Mouse (Mus musculus) cerebellum, postnatal 36 days (tissue): ENCODE measurements around the gene Cybrd1.

Source experiments
- DNase-seq, 2 experiments: peaks; one replicate each; pipeline ENCODE4 v3.0.0; 2021 to 2022; ENCODE audit warnings: mixed read lengths in 2 of 2

Cybrd1 gene

DNA sequence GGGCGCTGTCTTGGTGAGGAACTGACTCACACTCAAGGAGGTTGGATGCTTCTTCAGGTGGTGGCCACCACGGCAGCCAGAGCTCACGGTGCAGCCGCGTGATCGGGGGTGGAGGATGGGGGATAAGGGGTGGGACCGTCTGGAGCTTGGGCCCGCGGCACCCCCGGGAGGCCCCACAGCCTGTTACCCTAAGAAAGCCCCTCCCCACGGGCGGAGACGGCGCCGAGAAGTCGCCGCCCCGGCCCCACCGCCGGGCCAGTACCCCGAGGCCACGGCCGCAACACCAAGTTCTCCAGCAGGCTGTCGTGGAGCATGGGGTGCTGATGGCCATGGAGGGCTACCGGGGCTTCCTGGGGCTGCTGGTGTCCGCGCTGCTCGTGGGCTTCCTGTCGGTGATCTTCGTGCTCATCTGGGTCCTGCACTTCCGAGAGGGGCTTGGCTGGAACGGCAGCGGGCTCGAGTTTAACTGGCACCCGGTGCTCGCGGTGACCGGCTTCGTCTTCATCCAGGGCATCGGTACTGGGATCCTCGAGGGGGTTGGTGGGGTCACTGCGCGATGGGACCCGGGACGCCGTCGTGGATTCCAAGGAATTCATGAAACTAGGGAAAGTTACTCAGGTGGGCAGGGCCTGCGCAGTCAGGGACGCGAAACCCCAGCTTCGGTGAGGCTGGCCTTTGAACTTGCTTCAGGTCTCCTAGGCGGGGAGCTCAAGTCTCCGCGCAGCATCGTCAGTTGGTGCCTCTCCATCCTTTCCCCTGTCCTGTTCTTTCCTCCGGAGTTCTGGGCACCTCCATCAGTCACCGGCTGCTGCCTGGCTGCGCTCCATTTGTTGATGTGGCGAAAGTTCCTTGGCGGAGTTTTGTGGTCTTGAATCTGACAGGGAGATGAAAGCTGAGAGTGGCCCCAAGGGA, at the start of gene Cybrd1:
Gene Cybrd1 (plus strand): TSS at position 127 of the 912 bp plus-strand sequence.
- DNase-seq, result no peak

DNA sequence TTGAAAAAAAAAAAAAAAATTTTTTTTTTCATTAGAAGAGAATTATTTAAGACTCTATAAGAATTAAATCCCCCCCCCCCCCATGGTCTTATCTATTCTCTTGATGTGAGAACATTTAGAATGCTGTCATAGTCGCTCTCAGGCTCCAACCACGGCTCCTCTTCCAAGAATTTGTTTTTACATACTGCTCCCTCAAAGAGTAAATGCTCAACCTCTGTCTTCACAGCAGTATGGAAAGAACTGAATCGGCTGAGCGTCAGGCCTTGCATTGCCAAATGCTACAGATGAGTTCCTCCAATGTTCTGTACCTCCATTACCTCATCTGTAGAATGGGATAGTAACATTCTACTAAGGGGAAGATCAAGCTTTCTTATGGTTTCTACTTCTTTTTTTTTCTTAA, 46.1 kb upstream of the Cybrd1 start:
- no peak for DNase-seq

DNA sequence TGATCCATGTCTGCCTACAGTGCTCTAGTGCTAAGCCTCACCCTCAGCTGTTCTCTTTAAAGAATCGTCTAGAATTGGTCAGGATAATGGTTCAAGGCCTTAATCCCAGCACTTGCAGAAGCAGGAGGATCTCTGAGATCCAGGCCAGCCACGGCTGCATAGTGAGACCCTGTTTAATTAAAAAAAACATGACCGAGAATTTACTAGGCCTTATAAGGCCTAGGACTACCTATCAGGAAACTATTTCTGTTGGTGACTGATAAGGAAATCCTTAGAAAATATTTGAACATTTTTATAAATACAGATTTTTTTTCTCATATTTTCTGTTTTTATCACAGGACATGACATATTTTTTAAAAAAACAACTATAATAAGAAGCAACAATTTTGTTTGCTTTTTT, 44.4 kb upstream of the Cybrd1 start:
- DNase-seq, result no peak

DNA sequence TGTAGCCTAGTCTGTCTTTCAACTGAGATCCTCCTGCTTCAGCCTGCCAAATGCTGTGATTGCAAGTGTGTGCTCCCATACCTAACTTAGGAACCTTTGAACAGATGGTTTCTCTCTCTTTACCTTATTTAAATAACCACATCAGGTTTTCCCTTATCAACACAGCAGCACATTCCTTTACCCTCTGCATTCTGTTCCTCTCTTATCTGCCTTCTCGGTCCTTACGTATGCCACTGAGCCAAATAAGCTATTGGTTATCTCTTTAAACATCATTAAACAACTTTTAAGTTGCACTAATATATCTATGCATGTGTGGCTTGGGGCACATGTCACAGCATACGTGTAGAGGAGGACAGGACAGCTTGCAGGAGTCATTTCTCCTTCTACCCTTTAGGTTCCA, 43.9 kb upstream of the Cybrd1 start:
- no peak for DNase-seq

DNA sequence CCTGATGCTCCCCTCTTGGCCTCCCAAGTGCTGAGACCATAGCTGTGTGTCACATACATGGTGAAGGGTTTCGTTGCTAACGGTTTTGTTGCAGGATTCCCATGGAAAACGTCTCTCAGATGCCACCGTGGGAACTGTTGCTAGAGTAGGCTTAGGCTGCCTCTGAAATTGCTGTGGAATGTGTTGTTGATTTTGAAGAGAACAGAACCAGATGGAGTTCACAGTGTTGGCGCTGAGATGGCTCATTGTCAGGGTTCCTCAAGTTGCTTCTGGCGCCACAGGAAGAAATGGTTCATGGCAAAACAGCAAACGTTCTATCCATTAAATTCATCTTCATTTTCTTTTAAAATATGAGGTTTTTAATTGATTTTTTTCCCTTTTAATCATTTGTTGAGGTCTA, 35.3 kb upstream of the Cybrd1 start:
- DNase-seq, result no peak

DNA sequence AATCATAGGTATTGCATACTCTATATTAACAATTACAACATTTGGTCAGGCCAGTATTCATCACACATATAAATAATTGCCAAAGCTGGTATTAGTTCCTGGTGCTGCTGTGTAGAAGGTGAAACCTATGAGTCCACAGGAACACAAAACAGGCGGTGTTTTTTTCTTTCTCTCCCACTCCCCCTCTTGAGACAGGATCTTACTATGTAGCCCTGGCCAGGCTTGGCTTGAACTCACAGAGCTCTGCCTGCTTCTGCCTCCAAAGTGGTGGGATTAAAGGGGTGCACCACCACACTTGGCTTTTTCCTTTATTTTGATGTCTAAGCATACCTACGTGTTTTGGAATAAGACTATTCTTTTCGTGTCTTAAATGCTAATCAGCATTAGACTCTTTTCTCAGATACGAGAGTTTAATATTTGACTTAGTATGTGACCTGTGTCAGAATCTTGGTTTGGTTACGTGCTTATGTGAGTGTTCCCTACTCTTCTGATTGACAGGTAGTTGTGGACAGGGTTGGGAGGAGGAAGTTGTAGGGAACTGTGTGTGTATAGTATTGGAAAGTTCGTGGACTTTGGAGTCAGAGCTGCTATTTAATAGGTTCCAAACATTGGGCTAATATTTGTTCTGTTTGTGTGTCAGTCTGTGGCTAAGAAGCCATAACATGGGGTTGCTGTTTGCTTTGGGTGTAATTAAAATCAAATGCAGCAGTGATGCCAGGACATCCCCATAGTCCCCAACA, 34.1 kb upstream of the Cybrd1 start:
- no peak for DNase-seq

DNA sequence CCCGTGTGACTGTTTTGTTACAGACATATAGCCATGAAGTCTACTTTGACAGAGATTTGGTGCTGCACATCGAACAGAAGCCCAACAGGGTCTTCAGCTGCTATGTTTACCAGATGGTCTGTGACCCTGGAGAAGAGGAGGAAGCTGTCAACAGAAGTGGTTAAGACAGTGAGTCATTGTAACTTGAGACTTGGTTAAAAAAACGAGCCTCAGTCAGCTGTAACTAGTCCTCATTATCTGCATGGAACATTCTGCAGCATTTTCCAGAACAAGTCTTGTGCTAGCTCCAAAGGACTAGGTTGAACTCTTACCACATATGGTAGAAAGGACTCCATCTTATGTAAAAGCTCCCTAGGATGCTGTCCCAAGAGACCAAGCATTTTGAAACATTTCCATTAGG, 28.0 kb upstream of the Cybrd1 start:
- DNase-seq, result no peak

DNA sequence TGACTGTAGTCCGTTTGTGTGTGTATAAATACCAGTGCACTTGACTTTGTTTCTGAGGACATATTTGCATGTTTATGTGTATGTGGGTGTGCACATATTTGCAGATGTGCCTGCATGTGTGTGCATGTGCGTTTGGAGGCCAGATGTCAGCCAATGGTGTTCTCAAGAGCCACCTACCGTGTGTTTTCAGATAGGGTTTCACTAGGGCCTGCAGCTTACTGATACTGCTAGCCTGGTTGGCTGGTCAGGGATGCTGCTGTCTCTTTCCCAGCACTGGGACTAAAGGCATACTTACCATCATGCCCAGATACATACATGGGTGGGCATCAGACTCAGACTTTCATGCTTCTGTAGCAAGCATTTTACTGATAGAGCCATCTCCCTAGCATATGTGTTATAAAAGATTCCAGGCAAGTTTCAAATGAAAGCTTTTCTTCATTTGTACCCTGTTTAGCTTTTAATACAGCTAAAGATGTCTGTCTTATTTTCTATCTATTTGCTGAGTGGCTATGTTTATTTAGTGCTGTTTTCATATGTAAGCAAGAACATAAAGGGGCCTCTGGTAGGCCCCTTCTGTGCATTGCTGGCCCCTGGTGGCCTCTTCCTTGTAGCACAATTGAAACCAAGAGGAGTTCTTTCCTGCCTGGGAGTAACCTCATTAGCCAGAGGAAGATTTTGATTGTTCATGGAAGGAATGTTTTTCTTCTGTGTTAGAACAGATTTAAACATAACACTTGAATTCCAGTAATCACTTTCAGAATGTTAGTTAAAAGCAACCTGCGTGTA, 26.9 kb upstream of the Cybrd1 start:
- no peak for DNase-seq

DNA sequence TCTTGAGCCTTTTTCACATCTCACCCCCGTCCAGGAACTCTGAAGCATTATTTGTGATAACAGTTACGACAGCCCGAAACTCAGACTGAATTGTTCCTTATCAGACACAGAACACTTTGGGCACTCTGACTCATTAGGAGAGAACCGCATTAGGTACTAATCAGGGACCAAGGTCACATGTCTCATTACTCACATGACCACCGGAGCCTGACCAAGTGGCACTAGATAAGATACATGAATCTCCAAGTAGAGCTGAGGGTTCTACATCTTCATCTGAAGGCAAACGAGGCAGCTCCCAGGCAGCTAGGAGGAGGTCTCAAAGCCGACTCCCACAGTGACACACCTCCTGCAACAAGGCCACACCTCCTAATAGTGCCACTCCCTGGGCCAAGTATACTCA, 21.6 kb upstream of the Cybrd1 start:
- DNase-seq, result no peak

DNA sequence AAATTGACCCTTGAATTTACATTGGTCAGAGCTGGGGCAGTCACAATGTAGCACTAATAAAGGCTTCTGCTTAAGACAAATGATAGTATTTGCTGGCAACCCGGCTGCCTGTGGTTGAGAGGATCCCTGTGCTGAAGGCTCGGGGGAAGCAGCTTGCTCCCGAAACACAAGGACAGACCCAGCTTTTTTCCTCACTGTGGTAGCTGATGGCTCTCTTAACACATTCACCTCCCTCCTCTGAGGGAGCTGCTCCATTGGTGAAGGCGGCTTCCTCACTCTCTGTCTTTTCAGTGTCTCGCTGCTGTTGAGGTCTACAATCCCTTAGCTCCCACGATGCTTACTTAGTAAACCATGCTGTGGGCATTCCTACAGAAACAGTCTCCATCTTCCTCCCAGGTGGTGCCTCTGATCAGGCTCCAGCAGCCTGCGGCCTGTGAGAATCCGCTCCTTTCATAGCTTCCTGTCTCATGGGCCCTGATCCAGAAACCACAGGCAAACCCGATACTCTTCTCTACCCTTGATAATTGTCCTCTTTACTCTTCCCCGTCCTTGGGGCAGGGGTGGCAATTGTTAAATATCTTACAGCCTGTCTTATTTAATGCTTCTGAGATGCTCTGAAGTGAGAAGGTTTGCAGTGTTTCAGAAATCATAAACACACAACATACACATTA, 15.0 kb upstream of the Cybrd1 start:
- no peak for DNase-seq

DNA sequence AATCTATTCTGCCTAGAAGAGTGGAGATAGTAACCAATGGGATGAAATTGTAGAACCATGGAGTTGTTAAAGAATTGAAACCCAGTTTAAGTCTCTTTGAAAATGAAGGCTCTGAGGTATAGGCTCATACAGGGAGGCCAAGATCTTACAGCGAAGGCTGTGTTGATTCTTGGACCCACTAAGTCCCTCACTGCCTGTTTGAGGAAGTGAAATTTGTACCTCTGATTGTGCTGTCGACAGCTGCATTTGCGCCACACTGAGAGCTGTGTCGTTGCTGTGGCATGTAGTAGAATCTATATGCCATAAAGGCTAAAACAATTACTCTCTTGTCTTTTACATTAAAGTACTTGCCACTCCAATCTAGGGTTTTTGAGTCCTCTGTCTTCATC, 14.4 kb upstream of the Cybrd1 start:
- no peak for DNase-seq

DNA sequence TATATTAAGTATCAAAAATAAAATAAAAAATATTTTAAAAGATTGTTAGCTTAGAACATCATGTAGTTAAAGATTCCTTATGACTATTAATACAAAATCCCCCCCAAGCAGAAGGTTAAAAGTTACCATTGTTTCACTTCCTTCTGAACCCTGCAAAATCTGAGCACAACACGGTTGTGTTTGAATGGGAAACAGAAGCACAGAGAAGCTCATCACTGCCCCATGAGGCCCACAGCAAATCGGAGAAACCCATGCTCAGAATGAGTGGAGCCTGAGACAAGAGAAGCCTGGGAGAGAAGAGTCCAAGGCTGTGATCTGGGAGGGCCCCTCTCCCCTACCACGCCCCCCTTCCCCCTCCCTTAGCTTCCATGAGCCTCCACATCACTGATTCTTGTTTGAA, 13.0 kb upstream of the Cybrd1 start:
- no peak for DNase-seq

DNA sequence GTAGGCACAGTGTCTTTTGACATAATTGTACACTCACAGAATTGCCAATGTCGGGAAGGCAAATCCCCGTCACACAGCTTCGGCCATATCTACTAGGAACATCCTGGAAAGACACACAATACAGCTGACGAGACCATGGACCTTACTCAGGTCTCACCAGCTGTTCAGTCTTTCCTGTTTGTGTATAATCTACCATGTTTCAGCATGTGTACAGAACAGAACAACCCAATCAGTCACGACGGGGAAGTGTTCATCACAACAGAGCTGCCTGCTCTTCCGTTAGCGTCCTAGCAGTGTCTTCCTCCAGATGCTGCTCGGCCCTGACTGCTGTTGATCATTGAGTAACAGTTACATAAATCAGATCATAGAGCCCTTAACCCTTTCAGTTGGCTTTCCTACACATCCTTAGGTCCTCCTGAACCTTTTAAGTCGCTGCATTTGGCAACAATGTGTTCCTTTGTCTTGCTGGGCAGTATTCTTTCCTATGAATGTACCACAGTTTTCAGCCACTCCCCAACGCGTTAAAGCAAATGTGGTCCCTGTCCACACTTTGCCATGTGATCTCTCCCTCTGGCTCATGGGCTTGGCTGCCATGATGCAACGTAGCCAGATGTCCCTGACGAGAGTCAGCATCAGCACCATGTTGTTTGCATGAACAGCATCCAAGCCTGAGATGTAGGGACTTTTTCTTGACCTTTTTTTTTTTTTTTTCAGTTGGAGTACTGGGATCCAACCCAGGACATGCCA, 12.1 kb upstream of the Cybrd1 start:
- no peak for DNase-seq

DNA sequence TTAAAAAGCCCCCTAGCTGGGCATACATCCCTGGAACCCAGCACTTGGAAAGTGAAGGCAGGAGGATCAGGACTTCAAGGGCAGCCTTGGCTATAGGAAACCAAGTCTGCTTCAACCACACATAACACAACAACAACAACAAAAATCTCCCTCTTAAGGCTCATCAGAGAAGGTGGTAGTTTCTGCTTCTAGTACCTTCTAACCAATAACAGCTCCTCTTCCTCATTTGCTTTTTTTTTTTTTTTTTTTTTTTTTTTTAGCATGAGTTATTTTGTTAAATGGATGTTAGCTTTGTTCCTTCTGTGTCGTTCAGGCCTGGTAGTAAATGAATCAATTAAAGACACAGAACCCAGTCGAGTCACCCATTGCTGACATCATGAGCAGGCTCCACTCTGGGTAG, 10.5 kb upstream of the Cybrd1 start:
- DNase-seq, result no peak

DNA sequence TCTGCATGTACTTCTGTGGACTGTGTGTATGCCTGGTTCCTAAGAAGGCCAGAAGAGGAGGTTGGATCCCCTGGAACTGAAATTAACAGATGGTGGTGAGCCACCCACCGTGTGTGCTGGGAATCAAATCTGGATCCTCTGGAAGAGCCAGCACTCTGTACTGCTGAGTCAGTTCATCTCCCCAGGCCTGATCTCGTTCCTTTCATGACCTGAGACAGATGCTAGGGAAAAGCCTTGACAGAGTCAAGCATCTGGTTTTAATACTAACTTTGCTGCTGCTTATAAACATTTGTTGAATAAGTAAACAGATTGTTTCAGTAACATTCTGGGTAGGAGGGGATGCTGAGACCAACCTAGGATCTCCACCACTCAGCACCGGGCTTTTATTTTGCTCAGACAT, 9.2 kb upstream of the Cybrd1 start:
- no peak for DNase-seq

DNA sequence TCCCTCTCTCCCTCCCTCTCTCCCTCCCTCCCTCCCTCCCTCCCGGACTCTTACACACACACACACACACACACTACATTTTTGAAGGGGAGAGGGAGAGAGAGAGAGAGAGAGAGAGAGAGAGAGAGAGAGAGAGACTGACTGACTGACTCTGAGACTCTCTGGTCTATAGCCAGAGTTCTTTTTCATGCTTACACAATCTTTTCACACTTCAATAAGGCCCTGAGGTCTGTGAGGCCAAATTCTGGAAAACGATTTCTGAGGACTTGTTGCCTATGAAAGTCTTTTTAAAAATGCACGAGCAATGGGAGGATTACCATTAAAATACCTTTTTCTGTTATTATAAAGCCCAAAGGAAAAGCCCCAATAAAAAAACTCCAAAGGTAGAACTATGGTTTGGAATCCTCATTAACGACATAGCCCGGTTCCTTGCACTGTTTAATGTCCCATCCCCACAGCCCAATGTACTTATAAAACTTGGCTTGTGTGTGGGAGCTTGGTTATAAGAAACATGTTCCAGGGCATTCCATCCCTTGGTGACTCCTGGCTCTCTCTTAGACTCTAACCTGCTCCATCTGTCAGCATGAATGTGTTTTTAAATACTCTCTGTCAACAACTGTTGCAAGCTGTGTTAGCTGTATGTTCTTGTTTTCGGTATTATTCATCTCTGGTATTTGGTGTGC, 4.1 kb upstream of the Cybrd1 start:
- DNase-seq, result no peak

DNA sequence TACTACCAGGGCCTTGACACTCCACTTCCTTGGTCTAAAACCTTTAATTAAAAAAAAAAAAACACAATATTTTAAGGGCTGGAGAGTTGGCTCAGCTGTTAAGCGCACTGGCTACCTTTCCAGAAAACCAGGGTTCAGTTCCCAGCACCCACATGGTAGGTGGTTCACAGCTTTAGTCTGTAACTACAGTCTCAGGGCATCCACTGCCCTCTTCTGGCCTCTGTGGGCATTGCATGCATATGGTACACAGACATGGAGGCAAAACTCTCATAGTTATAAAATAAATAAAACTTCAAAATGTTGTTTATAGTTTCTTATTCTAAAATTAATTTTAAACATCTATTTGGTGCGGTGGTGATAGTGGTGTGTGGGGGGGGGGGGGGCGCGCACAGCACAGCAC, 1.6 kb upstream of the Cybrd1 start:
- no peak for DNase-seq

DNA sequence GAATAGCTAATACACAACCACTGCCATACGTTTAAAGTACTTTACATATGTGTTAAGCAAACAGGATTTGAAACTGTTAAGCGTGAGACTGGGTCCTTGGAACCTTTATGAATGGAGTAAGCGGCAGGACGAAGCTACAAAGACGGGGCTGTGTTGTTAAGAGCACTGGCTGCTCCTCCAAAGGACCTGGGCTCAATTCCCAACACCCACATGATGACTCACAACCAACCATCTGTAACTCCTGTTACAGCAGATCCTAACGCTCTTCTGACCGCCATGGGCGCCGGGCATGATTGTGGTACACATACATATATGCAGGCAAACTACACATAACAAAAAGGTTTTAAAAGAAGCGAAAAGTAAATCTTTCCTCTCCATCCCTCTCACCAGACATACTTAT, 3.1 kb downstream of the Cybrd1 start:
- DNase-seq, result no peak

DNA sequence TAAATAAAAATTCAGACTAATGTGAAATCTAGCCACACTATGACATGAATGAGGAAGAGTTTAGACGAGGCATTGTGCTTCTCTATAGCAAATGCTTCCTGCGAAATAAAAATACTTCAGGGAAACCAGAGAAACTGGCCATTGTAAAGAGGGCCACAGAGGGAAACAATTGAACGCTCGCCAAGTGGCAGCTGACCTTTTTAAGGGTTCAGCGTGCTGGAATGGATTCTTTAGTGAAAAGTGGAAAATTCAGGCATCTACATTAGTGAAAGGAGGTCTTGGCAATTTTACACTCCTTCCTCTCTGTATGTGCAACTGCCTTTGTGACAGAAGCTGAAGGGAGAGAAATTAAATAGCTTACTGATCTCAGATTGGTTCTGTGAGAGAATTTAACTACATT, 3.7 kb downstream of the Cybrd1 start:
- no peak for DNase-seq

DNA sequence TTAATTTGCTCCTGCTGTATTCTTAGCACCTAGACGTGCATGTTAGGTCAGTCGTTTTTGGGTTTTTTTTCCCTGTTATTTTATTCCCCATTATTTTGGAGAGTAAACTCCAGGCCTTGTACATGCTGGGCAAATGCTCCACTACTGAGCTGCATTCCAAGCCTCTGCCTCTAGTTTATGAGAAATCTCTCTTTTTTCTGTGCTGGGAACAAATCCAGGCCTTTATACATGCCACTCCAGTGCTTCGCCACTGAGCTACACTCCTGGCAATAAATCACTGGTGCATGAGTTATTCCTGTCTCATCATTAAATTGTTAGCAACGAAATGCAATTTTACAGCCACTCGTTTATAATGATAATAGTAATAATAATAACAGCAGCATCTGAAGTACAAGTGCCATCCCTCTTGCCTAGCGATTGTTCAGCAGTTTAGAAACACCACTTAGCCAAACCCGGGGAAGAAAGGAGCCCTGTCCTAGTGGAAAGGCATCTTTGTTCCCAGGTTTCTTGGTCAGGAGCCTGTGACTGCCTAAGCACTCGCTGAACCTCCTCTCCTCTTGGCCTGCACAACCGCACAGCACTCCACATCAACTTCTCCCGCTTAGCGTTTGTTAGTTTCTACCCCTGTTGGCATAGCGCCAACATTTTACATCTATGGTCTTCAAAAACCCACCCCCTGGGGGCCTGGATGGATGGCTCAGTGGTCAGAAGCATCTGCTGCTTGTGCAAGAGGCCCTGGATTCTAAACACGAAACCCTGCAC, 4.7 kb downstream of the Cybrd1 start:
- no peak for DNase-seq

DNA sequence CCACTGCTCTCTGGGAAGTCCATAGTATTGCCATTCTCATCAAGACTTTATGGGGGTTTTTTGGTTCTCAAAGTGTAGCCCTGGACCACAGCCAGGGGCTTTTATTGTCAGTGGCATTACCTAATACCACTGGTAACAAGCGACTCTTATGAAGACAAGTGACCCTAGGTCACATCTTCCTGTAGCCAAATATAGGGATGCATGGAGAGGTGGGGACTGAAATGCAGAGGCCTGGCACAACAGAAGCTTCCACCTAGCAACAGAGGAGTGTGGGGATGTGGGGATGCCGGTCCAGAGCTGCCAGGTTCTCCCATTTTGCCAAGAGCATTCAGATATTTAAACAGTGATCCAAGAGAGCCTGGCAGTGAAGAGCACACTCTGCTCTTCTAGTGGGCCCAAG, 5.9 kb downstream of the Cybrd1 start:
- no peak for DNase-seq
